Mouse (Mus musculus) right cerebral cortex, adult 2 months (tissue): ENCODE measurements around the gene Schip1.
A peak's percentile ranks its signal among the peaks of the same experiment; 100 is the strongest.

ENCODE experiments used
- DNase-seq, 2 experiments: peaks; one replicate each; pipeline ENCODE4 v3.0.0; 2021 to 2022; ENCODE audit warnings: low spot score in 2 of 2

Gene Schip1

DNA sequence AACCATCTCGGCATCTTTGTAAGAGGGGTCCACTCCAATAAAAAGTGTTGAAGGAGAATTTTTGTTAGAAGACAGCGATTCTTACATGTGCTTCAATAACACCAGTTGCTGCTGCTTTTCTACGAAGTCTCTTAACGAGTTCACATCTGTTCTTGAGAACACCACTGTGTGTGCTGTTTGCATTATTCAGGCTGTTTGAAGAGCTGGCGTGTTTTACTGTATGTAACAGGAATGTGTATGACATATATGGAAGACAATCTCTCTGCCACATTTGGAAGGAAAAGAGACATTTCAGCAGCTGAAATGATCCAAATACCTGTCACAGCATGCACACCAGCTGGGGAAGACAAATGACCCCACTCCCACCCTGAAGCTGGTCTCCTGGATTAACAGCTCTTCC lies 406.0 kb downstream of the Schip1 start:
- DNase-seq: no peak

DNA sequence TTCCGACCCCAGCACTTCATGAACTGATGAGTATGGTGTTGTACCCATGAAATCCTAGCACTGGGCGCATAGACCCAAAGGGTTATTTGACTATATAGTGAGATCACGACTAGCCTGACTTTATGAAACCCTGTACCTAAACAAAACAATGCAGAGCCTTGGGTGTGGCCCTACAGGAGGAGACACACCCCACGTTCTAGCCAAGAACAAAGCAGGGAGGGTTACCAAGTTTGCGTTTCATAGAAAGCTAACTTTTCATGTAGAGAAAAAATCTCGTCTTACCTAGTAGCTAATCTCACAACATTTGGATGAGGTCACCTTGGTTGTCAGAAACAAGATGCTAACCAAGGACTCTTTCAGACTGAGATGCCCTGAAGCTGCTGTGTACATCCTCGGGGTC lies 411.7 kb downstream of the Schip1 start:
- no peak for DNase-seq

GRCm38 (mm10) chr3:68477478-68477877 lies 412.9 kb downstream of the Schip1 start:
- no peak for DNase-seq

- peak in 1 of 2 experiments; percentile 43 for DNase-seq
Observed at GRCm38 (mm10) chr3:68479266-68479665, 414.7 kb downstream of the Schip1 start.

DNA sequence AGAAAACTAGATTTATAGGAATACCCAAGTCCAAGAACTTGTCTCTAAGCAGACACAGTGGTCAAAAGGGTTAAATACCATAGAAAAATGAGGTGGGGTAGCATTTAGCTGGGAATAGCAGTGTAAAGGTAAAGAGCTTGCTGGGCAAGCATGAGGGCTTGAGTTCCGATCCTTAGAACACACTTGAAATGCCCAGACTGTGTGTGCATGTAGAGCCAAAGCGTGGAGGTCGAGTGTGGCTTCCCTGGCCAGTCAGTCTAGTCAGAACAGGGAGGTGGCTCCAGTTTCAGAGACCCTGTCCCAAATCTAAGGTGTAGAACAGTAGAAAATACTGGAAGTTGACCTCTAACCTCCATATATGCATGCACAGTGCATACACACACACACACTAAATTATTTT lies 418.9 kb downstream of the Schip1 start:
- DNase-seq: no peak

DNA sequence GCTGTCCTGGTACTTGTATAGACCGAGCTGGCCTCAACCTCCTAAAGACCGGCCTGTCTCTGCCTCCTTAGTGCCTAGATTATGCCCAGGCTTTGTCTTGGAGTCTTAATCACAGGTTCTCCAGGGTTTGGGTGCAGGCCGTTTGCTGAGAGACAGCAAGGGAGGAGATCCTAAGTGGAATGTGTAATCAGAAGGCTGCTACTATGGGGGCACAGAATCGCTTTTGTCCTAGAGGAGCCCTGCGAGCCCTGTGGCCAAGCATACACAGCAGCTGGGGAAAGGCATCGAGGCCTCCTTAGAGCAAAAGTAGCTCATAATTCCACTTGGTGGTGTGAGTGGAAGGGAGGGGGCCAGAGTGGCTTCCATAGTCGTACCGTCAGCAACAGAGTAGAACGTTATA lies 419.4 kb downstream of the Schip1 start:
- no peak for DNase-seq

DNA sequence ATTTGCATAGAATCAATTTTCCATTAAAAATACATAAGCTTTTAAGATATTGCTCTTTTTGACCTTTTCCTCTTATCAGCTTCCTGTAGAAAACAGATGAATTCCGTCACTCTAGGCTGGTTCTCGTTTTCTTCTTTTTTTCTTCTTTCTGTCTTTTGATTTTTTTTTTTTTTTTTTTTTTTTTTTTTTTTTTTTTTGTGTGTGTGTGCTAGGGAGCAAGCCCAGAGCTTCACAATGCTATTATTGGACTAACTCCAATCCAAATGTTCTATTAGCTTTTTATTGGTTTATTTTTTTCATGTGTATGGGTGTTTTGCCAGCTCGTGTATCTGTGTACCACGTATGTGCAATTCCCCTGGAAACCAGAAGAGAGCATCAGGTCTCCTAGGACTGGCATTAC lies 420.0 kb downstream of the Schip1 start:
- no peak for DNase-seq

- no peak for DNase-seq
Observed at GRCm38 (mm10) chr3:68487621-68488020, 423.0 kb downstream of the Schip1 start.

DNA sequence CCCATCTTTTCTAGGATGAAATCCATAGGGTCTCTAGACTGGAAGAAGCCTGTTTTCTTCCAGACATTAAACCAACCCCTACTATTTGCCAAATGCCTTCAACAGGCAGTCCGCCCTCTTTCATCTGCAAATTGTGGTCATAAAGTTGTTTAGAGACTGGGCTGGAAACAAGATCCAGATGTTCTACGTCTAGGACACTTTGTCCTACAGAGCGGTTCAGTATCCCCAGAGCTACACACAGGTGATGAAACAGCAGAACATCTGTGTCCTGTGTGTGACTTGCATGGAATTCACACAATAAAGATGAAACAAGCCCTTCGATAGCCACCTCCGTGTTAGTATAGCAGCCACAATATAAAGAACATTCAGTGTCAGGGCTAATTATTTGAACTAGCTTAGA lies 423.7 kb downstream of the Schip1 start:
- no peak for DNase-seq

- no peak for DNase-seq
Observed at GRCm38 (mm10) chr3:68491516-68491915, 426.9 kb downstream of the Schip1 start.

DNA sequence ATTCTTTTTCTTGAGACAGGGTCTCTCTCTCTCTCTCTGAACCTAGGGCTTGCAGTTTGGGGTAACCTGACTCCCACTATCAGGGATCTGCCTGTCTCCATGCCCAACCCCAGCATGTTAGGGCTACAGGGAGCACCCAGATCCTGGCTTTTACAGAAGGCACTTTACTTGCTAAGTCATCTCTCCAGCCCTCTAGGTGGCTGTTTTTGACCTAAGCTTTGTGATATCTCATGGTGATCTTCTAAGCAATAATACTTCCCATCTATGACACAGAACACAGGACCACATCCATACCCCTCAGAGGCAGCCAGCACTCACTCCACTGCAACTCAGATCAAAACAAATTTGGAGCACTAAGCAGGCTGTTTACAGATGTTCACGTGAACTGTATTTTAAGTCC lies 427.5 kb downstream of the Schip1 start:
- DNase-seq: no peak

- DNase-seq: no peak
Observed at GRCm38 (mm10) chr3:68492513-68492912, 427.9 kb downstream of the Schip1 start.

DNA sequence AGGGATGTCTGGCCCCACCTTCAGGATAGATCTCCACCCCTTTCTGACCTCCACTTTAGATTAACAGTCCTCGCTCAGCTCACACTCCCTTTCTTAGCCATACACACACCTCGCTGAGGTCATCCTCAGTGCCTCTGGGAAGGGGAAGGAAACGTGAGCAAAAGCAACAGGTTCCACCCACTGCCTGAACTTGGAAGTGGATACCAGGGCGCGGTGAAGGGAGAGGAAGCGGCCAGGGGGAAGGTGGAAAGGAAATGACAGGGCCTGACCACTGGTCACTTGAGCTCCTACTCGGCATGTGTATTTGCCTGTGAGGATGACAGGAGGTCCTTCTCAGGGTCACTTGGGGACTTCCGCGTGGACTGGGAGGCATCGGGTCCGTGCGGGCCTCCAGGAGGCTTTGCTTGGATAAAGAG lies 428.6 kb downstream of the Schip1 start:
- no peak for DNase-seq

- peak; percentile 69 to 80 for DNase-seq
Observed at GRCm38 (mm10) chr3:68493586-68494295, 429.1 kb downstream of the Schip1 start.

- peak in 1 of 2 experiments; percentile 32 for DNase-seq
Observed at GRCm38 (mm10) chr3:68494296-68495095, 429.9 kb downstream of the Schip1 start.

GRCm38 (mm10) chr3:68495096-68495735 lies 430.6 kb downstream of the Schip1 start:
- peak; percentile 58 to 64 for DNase-seq

GRCm38 (mm10) chr3:68495736-68496242 lies 431.2 kb downstream of the Schip1 start:
- peak in 1 of 2 experiments; percentile 40 for DNase-seq

- DNase-seq: no peak
Observed at GRCm38 (mm10) chr3:68496513-68496912, 431.9 kb downstream of the Schip1 start.

GRCm38 (mm10) chr3:68499532-68500152 lies 435.0 kb downstream of the Schip1 start:
- DNase-seq: no peak

DNA sequence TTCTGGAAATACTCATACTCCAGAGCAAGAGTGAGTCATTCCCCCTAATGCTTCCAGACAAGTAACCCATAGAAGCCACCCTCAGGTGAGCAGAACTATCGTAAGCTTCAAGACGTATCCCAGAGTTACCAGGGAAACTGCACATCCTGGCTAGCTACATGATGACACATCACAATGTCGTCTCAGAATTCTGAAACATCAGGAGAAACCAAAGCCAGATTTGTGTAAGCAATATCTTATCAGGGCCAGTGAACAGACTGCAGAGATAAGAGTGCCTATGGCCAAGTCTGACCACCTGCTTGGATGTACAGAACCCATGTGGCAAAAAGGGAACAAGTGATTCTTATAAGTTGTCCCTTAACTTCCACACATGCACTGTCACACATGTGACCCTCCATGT lies 440.2 kb downstream of the Schip1 start:
- DNase-seq: no peak

DNA sequence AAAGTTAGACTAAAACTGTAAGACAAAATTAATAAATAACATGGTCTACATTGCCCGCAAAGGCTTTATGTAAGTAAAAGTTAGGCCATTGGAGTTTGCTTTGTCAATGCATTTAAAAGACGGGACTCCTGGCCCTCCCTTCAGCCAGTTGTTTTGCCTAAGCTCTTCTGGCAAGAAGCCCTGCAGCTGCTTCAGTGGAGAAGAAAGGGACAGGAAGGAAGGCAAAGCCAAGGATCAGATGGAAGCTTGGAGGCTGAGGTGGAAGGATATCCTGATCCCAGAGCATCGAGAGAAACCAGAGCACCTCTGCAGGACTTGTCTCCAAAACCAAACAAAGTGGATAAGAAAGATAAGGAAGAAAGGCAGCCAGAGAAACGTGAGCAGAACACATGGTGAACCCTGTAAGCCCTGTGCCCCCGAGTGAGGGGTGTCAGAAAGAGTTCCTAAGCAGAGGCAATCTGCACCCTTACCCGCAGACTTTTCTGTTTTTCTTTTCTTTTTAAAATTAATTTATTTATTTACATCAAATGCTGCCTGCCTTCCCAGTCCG lies 442.2 kb downstream of the Schip1 start:
- DNase-seq: no peak

GRCm38 (mm10) chr3:68508629-68509028 lies 444.0 kb downstream of the Schip1 start:
- peak; percentile 59 to 72 for DNase-seq
